Mouse (Mus musculus) ES-Bruce4 (cell line): Measurements from ENCODE around the gene Dynll1.

Experiments
- CTCF ChIP-seq: IDR thresholded peaks from one replicate; pipeline ENCODE4 v1.8.1; 2011; ENCODE audit warnings: low read depth, low read length
- POLR2A ChIP-seq: IDR thresholded peaks from one replicate; pipeline ENCODE4 v1.8.1; 2011; ENCODE audit warnings: low read length; ENCODE audit not compliant: insufficient read depth

- TF ChIP-seq POLR2A (no peak), CTCF (no peak)
These were observed 38.1 kb downstream of the Dynll1 start for GRCm38 (mm10) chr5:115262502-115263291.
